Mouse (Mus musculus): ENCODE measurements around the gene Igsf6.

DNA sequence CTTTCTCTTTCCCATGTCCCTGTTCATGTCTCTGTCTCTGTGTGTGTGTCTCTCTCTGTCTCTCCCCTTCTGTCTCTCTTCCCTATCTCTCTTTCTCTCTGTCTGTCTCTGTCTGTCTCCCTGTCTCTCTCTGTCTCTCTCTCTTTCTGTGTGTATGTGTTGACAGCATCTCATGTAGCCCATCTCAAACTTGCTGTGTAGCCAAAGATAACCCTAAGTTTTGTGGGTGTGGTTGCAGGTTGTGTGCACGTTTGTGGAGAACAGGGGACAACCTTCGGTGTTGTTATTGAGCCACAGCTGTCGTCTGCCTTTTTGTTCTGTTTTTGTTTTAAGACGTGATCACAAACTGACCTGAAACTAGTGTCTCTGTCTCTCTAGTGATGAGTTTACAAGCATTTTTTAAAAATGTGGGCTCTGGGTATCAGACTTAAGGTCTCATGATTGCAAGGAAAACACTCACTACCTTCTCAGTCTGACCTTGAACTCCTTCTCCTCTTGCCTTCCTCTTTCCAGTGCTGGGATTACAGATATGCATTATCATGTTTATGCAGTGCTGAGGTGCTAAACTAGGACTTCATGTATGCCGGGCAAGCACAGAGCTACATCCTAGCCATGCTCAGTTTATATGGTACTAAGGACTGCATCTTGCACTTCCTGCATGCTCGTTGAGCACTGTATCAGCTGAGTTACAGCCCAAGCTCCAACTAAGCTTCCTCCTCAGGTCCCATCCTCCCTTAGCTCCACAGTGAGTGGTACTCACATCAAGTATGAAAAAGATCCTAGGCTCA lies 49.0 kb downstream of the Igsf6 start:
- TF ChIP-seq CTCF (conservative IDR thresholded peaks at IDR 0.05; ENCODE audit: low read length) = no peak
- TF ChIP-seq NANOG (IDR thresholded peaks at IDR 0.05; ENCODE audit: borderline replicate concordance, low read length) = no peak
- no peak for TF ChIP-seq POU5F1 (IDR thresholded peaks at IDR 0.05; ENCODE audit: borderline replicate concordance, low read length)

Measured in E14TG2a.4 (cell line).